Mouse (Mus musculus): Measurements from ENCODE around the gene Kcp. TPM values are rescaled to one million over a fixed set of nuclear protein-coding genes. Genes with fewer than 3 reads are reported as not detected.

Gene Kcp
- polyA plus RNA-seq, 1 experiment, result not detected

DNA sequence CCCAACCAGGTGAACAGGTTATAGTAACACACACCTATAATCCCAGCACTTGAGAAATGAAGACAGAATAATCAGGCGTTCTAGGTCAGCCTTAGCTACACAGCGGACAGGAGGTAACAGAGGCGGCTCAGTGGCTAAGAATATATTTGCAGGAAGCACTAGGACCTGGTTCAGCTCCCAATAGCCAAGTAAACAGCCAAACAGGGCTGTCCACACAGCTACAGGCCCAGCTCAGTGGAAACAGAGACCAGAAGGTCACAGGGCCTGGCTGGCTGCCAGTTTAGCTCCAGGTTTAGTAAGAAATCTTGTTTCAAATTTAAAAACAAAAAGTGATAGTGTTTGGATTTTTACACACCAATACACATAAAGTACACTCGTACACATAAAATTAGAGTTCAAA is 13.7 kb downstream of the Kcp start:
- no peak overlapping the region for H3K27ac ChIP-seq (ENCODE audit: control insufficient read depth, insufficient read depth, low read depth, low read length, poor library complexity)
- no peak overlapping the region for H3K4me3 ChIP-seq (replicated peaks; ENCODE audit: control insufficient read depth, low read depth, low read length)
- H3K4me1 ChIP-seq (ENCODE audit: control insufficient read depth, insufficient read depth, low read length), result no peaks in the 10 kb centered on the region
- 82% methylated on average over 4 of the region's 4 CpGs for WGBS
- TF ChIP-seq POLR2A (IDR thresholded peaks at IDR 0.05; ENCODE audit: borderline replicate concordance, control insufficient read depth, low read depth, low read length) (no peak), CTCF (IDR thresholded peaks at IDR 0.05; ENCODE audit: control insufficient read depth, insufficient read depth, low read length) (no peak)

GRCm38 (mm10) chr6:29485951-29486350 is 21.8 kb downstream of the Kcp start:
- WGBS, result 32% methylated on average over 2 of the region's 2 CpGs
- Histone ChIP-seq H3K27ac (ENCODE audit: control insufficient read depth, insufficient read depth, low read depth, low read length, poor library complexity) (no peak overlapping the region), H3K4me3 (replicated peaks; ENCODE audit: control insufficient read depth, low read depth, low read length) (no peak overlapping the region), H3K4me1 (ENCODE audit: control insufficient read depth, insufficient read depth, low read length) (peaks cover 3% of the 10 kb centered on the region; the same call in 1 of the 2 replicates)
- TF ChIP-seq POLR2A (IDR thresholded peaks at IDR 0.05; ENCODE audit: borderline replicate concordance, control insufficient read depth, low read depth, low read length), result no peak
- TF ChIP-seq CTCF (IDR thresholded peaks at IDR 0.05; ENCODE audit: control insufficient read depth, insufficient read depth, low read length), result no peak

DNA sequence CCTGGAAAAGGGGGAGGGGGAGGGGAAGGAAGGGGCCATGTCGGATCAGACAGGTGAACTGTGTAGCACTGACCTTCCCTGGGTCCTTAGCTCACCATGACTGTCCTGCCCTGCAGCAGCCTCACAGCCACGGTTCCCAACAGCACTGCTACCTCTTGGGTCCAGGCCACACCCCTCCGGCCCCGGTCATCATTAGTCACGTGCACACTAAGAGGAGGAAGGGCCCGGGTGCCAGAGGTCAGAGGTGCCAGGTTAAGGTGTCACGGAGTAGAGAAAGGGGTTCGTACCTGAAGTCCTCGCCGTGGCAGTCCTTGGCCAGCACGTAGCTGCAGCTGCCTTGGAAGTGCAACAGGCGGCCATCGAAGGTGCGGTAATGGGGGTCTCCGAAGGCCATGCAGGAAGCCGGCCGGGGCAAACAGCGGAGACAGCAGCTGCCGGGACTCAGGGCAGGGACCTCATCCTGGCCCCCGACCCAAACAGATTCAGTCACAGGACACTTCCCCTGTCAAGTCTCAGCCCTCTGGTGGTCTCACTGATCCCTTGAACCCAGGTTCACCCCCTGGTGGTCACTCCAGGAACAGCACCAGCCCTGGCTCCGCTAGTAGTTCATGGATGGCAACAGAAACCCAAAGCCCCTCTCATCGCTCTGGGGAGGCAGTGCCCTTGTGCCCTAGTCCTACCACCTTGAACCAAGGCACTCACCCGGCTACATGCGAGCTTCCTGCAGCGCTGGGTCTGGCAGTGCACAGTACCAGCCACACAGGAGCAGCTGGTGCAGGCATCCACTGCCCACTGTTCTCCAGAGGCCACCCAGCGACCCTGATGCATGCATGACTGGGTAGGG is 22.8 kb downstream of the Kcp start:
- Histone ChIP-seq H3K4me1 (ENCODE audit: control insufficient read depth, insufficient read depth, low read length) (peaks cover 3% of the 10 kb centered on the region; the same call in 1 of the 2 replicates), H3K27ac (ENCODE audit: control insufficient read depth, insufficient read depth, low read depth, low read length, poor library complexity) (no peak overlapping the region), H3K4me3 (replicated peaks; ENCODE audit: control insufficient read depth, low read depth, low read length) (peak overlapping the region; percentile 66)
- TF ChIP-seq POLR2A (IDR thresholded peaks at IDR 0.05; ENCODE audit: borderline replicate concordance, control insufficient read depth, low read depth, low read length), result no peak; the same call in 1 of the 2 replicates
- TF ChIP-seq CTCF (IDR thresholded peaks at IDR 0.05; ENCODE audit: control insufficient read depth, insufficient read depth, low read length), result peak; percentile 81
- 6% methylated on average over 26 of the region's 26 CpGs for WGBS

DNA sequence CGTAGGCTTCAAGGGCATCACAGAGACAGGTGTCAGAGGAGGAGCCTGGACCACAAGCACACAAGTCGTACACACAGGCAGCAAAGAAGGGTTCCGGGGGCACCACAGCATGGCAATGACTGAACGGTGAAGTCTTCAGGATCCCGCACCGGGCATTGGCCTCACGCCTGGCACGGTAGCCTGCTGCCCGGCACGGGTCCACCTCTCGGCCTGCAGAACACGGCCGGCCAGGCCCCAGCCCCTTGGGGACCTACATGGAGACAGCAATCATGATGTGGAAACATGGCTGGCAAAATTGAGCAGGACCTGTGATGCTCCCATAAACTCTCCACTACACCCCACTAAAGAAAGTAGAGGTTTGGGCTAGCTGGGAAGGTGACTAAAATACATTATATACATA is 25.1 kb downstream of the Kcp start:
- H3K27ac ChIP-seq (ENCODE audit: control insufficient read depth, insufficient read depth, low read depth, low read length, poor library complexity), result no peak overlapping the region
- H3K4me3 ChIP-seq (replicated peaks; ENCODE audit: control insufficient read depth, low read depth, low read length), result no peak overlapping the region
- TF ChIP-seq POLR2A (IDR thresholded peaks at IDR 0.05; ENCODE audit: borderline replicate concordance, control insufficient read depth, low read depth, low read length) (no peak), CTCF (IDR thresholded peaks at IDR 0.05; ENCODE audit: control insufficient read depth, insufficient read depth, low read length) (no peak)
- WGBS, result 90% methylated on average over 13 of the region's 13 CpGs
- peaks cover 3% of the 10 kb centered on the region; the same call in 1 of the 2 replicates for H3K4me1 ChIP-seq (ENCODE audit: control insufficient read depth, insufficient read depth, low read length)

- no peak overlapping the region for H3K4me3 ChIP-seq (replicated peaks; ENCODE audit: control insufficient read depth, low read depth, low read length)
Observed at GRCm38 (mm10) chr6:29474736-29475135, 33.0 kb downstream of the Kcp start.

GRCm38 (mm10) chr6:29473941-29474691 is 33.6 kb downstream of the Kcp start:
- WGBS, result 8% methylated on average over 33 of the region's 33 CpGs

More at GRCm38 (mm10) chr6:29474736-29475135, 33.0 kb downstream of the Kcp start:
- 83% methylated on average over 2 of the region's 2 CpGs for WGBS
- no peak for TF ChIP-seq POLR2A (IDR thresholded peaks at IDR 0.05; ENCODE audit: borderline replicate concordance, control insufficient read depth, low read depth, low read length)
- no peak for TF ChIP-seq CTCF (IDR thresholded peaks at IDR 0.05; ENCODE audit: control insufficient read depth, insufficient read depth, low read length)
- no peak overlapping the region for H3K27ac ChIP-seq (ENCODE audit: control insufficient read depth, insufficient read depth, low read depth, low read length, poor library complexity)
- no peaks in the 10 kb centered on the region; the same call in none of the 2 replicates for H3K4me1 ChIP-seq (ENCODE audit: control insufficient read depth, insufficient read depth, low read length)

GRCm38 (mm10) chr6:29471137-29471536 is 36.6 kb downstream of the Kcp start, which contains the start of gene Atp6v1fnb:
Gene Atp6v1fnb (plus strand): TSS chr6:29471437.
- H3K4me1 ChIP-seq (ENCODE audit: control insufficient read depth, insufficient read depth, low read length), result no peaks in the 10 kb centered on the region; the same call in none of the 2 replicates
- 89% methylated on average over 4 of the region's 4 CpGs for WGBS
- no peak for TF ChIP-seq POLR2A (IDR thresholded peaks at IDR 0.05; ENCODE audit: borderline replicate concordance, control insufficient read depth, low read depth, low read length)
- TF ChIP-seq CTCF (IDR thresholded peaks at IDR 0.05; ENCODE audit: control insufficient read depth, insufficient read depth, low read length), result no peak
- H3K27ac ChIP-seq (ENCODE audit: control insufficient read depth, insufficient read depth, low read depth, low read length, poor library complexity), result no peak within 1 kb of the TSS
- H3K4me3 ChIP-seq (replicated peaks; ENCODE audit: control insufficient read depth, low read depth, low read length), result no peak within 1 kb of the TSS

More at GRCm38 (mm10) chr6:29473941-29474691, 33.6 kb downstream of the Kcp start:
- no peaks in the 10 kb centered on the region; the same call in none of the 2 replicates for H3K4me1 ChIP-seq (ENCODE audit: control insufficient read depth, insufficient read depth, low read length)
- H3K4me3 ChIP-seq (replicated peaks; ENCODE audit: control insufficient read depth, low read depth, low read length), result peak overlapping the region; percentile 27
- no peak for TF ChIP-seq CTCF (IDR thresholded peaks at IDR 0.05; ENCODE audit: control insufficient read depth, insufficient read depth, low read length)
- TF ChIP-seq POLR2A (IDR thresholded peaks at IDR 0.05; ENCODE audit: borderline replicate concordance, control insufficient read depth, low read depth, low read length), result no peak; the same call in 1 of the 2 replicates
- no peak overlapping the region; the same call in 1 of the 2 replicates for H3K27ac ChIP-seq (ENCODE audit: control insufficient read depth, insufficient read depth, low read depth, low read length, poor library complexity)

- H3K4me3 ChIP-seq (replicated peaks; ENCODE audit: control insufficient read depth, low read depth, low read length), result no peak overlapping the region
- H3K27ac ChIP-seq (ENCODE audit: control insufficient read depth, insufficient read depth, low read depth, low read length, poor library complexity), result no peak overlapping the region
- 86% methylated on average over 3 of the region's 3 CpGs for WGBS
- TF ChIP-seq CTCF (IDR thresholded peaks at IDR 0.05; ENCODE audit: control insufficient read depth, insufficient read depth, low read length) (no peak), POLR2A (IDR thresholded peaks at IDR 0.05; ENCODE audit: borderline replicate concordance, control insufficient read depth, low read depth, low read length) (no peak)
- H3K4me1 ChIP-seq (ENCODE audit: control insufficient read depth, insufficient read depth, low read length), result no peaks in the 10 kb centered on the region; the same call in 1 of the 2 replicates
Observed at GRCm38 (mm10) chr6:29468851-29469250, 38.9 kb downstream of the Kcp start.
